Mouse (Mus musculus) megakaryocyte progenitor cell, adult 5-6 weeks (primary cell): Measurements from ENCODE around the gene Krt36. TPM values are rescaled to one million over a fixed set of nuclear protein-coding genes. Genes with fewer than 3 reads are reported as not detected.

Experiments
- ATAC-seq: replicated peaks from 2 replicates; pipeline ENCODE4 v1.8.0; 2016; ENCODE audit warnings: mild to moderate bottlenecking, moderate TSS enrichment, inconsistent platforms; ENCODE audit not compliant: poor library complexity
- total RNA-seq, 2 experiments: library from RNA; stranded (forward) in 1 of 2; stranded (reverse) in 1 of 2; fragments of 157-497, 149-512 nt in 1 of 2; fragments of 200-1000 nt in 1 of 2; gene quantifications; 2 replicates each; pipeline versions ENCODE4 v1.2.3 to v1.2.4; 2015 to 2017

Gene Krt36
- total RNA-seq, 2 experiments from 2014 or later, result not detected

DNA sequence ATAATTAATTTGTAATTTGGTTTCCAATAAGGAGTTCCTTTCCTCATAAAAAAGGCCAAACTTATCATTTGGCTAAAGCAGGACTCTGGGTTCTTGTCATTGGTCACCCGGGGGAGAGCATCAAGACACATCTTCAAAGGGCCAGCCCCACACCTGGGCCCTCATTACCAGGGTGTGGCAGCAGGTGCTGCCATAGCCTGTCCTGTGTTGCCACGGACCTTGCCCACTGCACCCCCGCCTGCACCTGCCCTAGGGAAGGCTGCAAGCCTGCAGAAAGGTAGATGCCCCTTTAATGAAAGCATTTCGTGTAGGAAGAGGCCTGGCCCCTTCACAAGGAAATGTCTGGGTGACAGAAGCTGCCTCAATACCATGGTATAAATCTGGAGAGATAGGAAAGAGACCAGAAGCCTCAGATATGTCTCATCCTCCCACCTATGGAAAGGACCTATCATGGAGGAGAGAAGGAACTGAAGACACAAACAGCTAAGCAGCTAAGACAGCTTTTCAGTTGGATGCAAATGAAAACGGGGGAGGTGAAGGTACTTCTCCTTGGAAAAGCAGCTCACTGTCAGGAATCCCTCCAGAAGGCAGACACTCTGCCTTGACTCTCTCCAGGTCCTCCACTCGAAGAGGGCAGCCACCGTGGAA lies 16.9 kb downstream of the Krt36 start:
- no peak for ATAC-seq

DNA sequence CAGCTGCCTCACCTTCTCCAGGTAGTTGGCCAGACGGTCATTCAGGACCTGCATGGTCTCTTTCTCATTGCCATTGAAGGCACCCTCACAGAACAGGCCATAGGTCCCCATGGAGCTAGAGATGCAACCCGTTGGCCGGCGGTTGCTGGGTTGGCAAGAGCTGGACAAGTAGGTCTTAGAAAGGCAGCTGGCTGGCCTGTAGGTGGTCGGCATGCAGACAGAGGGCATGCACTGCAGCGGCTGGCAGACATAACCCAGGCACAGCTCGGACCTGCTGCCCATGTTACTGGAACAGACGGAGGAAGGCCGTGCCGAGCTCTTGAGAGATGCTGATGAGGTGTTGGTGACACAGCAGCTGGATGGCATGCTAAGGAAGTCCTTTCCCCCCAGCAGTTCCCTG lies 17.6 kb downstream of the Krt36 start, which contains the start of gene Krt32:
Gene Krt32 (minus strand): TSS at position 366 of the 400 bp plus-strand sequence.
- no peak for ATAC-seq

DNA sequence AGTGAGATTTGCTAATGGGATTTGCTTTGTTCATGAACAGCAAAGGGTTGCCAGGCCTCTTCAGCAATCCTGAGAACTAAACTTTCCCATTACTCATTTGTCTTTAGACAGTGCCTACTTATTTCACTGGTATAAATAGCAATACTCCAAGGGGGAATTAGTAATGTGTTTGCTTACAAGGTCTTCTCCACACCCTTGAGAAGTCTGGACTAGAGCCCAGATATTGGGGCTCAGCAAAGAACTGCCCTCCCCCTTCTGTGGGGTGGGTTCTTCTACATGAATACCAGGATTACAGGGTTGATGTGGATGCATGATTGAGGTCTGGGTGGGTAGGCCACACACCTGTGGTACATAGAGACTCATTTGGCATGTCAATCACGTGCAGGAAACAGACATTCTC lies 31.6 kb downstream of the Krt36 start:
- ATAC-seq, result no peak

DNA sequence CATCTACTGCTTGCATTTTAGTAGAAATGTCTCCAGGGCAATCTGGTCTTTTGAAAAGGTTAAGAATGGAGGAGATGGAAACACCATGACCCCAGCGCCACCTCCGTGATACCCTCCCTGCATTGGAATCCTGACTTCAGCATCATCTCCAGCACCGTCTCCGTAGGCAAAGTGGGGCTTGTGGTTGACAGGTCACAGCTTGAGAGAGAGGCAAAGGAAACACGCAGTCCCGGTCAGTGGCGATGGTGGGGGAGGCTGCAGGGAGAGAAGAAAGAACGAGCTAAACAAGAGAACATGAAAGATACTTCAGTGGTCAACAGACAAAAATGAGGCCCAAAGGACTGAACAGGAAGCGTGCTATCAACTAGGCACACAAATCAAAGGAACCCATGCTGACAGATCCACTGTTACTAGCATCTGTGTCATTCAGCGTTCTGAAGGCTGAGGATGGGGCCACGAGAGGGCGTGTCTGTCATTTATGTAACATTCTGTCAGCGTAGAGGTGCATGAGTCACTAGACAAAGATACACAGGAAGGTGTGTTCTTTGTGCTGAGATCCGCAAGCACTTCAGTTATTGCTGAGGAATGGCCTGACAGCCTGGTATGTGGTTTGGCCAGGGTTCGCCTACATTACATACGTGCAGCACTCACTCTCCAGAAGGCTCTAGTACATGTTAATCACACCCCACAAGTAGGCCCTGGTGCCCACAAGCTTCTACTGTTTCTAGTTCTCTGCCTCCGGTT lies 38.0 kb downstream of the Krt36 start:
- ATAC-seq, result no peak

GRCm38 (mm10) chr11:100066236-100067010 lies 39.0 kb downstream of the Krt36 start:
- no peak for ATAC-seq

DNA sequence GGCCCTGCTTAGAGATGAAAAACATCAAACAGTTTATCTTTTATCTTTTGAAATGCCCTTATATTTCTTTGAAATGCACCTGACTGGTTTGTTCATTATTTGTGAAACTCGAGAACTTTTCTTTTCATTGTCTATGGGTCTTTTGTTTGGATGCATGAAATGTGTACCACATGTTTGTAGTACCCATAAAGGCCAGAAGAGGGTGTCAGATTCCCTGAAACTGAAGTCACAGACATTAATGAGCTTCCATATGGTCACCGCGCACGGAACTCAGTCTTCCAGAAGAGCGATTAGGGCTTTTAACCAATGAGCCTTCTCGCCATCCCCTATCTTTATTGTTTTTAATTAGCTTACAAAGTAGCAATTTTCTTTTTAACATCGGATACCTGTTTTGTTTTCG lies 46.6 kb downstream of the Krt36 start:
- ATAC-seq, result no peak

DNA sequence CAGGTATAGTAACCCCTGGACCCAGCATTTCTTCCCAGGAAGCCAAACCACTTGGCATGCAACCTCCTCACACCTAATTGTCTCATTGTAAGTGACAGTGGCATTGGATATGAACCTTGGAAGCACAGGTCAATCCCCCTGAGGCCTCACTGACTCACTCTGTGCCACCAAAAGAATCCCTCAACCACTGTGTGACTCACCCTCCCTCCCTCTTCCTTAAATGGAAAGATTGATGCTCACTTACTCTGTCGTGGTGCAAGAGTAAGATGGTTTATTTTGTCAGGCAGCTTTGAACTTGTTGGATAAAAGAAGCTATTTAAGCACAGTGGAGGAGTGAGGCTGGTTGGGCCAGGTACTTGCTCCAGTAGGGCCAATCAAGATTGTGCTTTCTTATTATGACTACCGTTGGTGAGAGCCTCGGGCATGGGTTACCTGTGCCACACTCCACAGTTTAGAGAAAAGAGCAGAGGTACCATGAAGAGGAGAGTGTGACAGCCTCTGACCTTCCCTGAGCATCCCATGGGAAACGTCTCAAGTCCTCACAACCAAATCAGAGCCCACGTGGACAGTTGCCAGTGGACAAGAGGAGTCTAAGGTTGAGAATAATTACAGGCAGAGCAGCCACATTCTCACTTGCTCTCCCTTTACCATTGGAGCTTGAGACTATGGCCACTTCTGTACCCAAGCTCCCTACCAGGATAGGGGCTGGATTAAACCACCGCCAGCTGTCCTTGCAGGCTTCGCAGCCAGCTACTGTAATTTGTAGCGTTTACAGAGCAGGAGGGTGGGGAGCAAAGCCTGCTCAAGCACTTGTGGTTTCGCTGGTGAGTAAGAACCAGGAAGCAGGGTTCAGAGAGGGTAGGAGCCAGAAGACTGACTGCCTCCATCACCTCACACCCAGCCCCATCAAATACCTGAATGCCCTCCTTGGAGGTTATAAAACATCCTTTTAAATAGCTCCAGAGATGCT lies 49.5 kb downstream of the Krt36 start:
- no peak for ATAC-seq

Other genes with a start within 250 kb of the Krt36 start
- gene Gm11568, start 247.7 kb downstream of the Krt36 start, total RNA-seq (2015), result not detected in 2 replicates
- not detected in 2 replicates for gene Gm11568, start 247.7 kb downstream of the Krt36 start, total RNA-seq (2017)
- not detected in 2 replicates for gene Gm11559, start 241.2 kb downstream of the Krt36 start, total RNA-seq (2015)
- not detected in 2 replicates for gene Gm11559, start 241.2 kb downstream of the Krt36 start, total RNA-seq (2017)
- not detected in 2 replicates for gene Krtap9-1, start 232.2 kb downstream of the Krt36 start, total RNA-seq (2015)
- gene Krtap9-1, start 232.2 kb downstream of the Krt36 start, total RNA-seq (2017), result not detected in 2 replicates
- gene Gm11567, start 226.4 kb downstream of the Krt36 start, total RNA-seq (2015), result not detected in 2 replicates
- not detected in 2 replicates for gene Gm11567, start 226.4 kb downstream of the Krt36 start, total RNA-seq (2017)
- not detected in 2 replicates for gene Krtap31-1, start 197.7 kb downstream of the Krt36 start, total RNA-seq (2015)
- gene Krtap31-1, start 197.7 kb downstream of the Krt36 start, total RNA-seq (2017), result not detected in 2 replicates
- not detected in 2 replicates for gene Gm11565, start 190.9 kb downstream of the Krt36 start, total RNA-seq (2015)
- gene Gm11565, start 190.9 kb downstream of the Krt36 start, total RNA-seq (2017), result not detected in 2 replicates
- not detected in 2 replicates for gene Krtap31-2, start 169.3 kb downstream of the Krt36 start, total RNA-seq (2015)
- not detected in 2 replicates for gene Krtap31-2, start 169.3 kb downstream of the Krt36 start, total RNA-seq (2017)
- gene Krtap9-5, start 157.2 kb downstream of the Krt36 start, total RNA-seq (2015), result not detected in 2 replicates
- gene Krtap9-5, start 157.2 kb downstream of the Krt36 start, total RNA-seq (2017), result not detected in 2 replicates
- not detected in 2 replicates for gene Krtap29-1, start 126.6 kb downstream of the Krt36 start, total RNA-seq (2015)
- not detected in 2 replicates for gene Krtap29-1, start 126.6 kb downstream of the Krt36 start, total RNA-seq (2017)
- not detected in 2 replicates for gene Krtap16-1, start 119.0 kb downstream of the Krt36 start, total RNA-seq (2015)
- gene Krtap16-1, start 119.0 kb downstream of the Krt36 start, total RNA-seq (2017), result not detected in 2 replicates
- not detected in 2 replicates for gene Krtap17-1, start 111.6 kb downstream of the Krt36 start, total RNA-seq (2015)
- gene Krtap17-1, start 111.6 kb downstream of the Krt36 start, total RNA-seq (2017), result not detected in 2 replicates
- gene Krt33a, start 89.4 kb downstream of the Krt36 start, total RNA-seq (2015), result not detected in 2 replicates
- not detected in 2 replicates for gene Krt33a, start 89.4 kb downstream of the Krt36 start, total RNA-seq (2017)
- gene Krt33b, start 75.8 kb downstream of the Krt36 start, total RNA-seq (2015), result not detected in 2 replicates
- not detected in 2 replicates for gene Krt33b, start 75.8 kb downstream of the Krt36 start, total RNA-seq (2017)
- not detected in 2 replicates for gene Krt34, start 64.1 kb downstream of the Krt36 start, total RNA-seq (2015)
- not detected in 2 replicates for gene Krt34, start 64.1 kb downstream of the Krt36 start, total RNA-seq (2017)
- gene Krt31, start 55.1 kb downstream of the Krt36 start, total RNA-seq (2015), result not detected in 2 replicates
- gene Krt31, start 55.1 kb downstream of the Krt36 start, total RNA-seq (2017), result not detected in 2 replicates
- not detected in 2 replicates for gene Krt32, start 17.4 kb downstream of the Krt36 start, total RNA-seq (2015)
- not detected in 2 replicates for gene Krt32, start 17.4 kb downstream of the Krt36 start, total RNA-seq (2017)
- gene Krt35, start 9.4 kb downstream of the Krt36 start, total RNA-seq (2015), result not detected in 2 replicates
- not detected in 2 replicates for gene Krt35, start 9.4 kb downstream of the Krt36 start, total RNA-seq (2017)
- gene Krt13, start 15.9 kb upstream of the Krt36 start, total RNA-seq (2015), result not detected in 2 replicates
- gene Krt13, start 15.9 kb upstream of the Krt36 start, total RNA-seq (2017), result not detected in 2 replicates
- gene Krt15, start 30.3 kb upstream of the Krt36 start, total RNA-seq (2015), result not detected in 2 replicates
- gene Krt15, start 30.3 kb upstream of the Krt36 start, total RNA-seq (2017), result not detected in 2 replicates
- not detected in 2 replicates for gene Krt19, start 43.0 kb upstream of the Krt36 start, total RNA-seq (2015)
- gene Krt19, start 43.0 kb upstream of the Krt36 start, total RNA-seq (2017), result not detected in 2 replicates
- gene Krt9, start 87.6 kb upstream of the Krt36 start, total RNA-seq (2015), result not detected in 2 replicates
- gene Krt9, start 87.6 kb upstream of the Krt36 start, total RNA-seq (2017), result not detected in 2 replicates
- gene Krt14, start 101.9 kb upstream of the Krt36 start, total RNA-seq (2015), result not detected in 2 replicates
- gene Krt14, start 101.9 kb upstream of the Krt36 start, total RNA-seq (2017), result not detected in 2 replicates
- not detected in 2 replicates for gene Krt16, start 143.3 kb upstream of the Krt36 start, total RNA-seq (2015)
- not detected in 2 replicates for gene Krt16, start 143.3 kb upstream of the Krt36 start, total RNA-seq (2017)
- gene Krt17, start 155.4 kb upstream of the Krt36 start, total RNA-seq (2015), result not detected in 2 replicates
- gene Krt17, start 155.4 kb upstream of the Krt36 start, total RNA-seq (2017), result not detected in 2 replicates
- gene Krt42, start 164.2 kb upstream of the Krt36 start, total RNA-seq (2015), result not detected in 2 replicates
- not detected in 2 replicates for gene Krt42, start 164.2 kb upstream of the Krt36 start, total RNA-seq (2017)
- 1,262 and 1,322 TPM in 2 replicates for gene Eif1, start 214.3 kb upstream of the Krt36 start, total RNA-seq (2015)
- gene Eif1, start 214.3 kb upstream of the Krt36 start, total RNA-seq (2017), result 95.6 and 142 TPM in 2 replicates
- gene Gast, start 228.8 kb upstream of the Krt36 start, total RNA-seq (2015), result not detected in 2 replicates
- gene Gast, start 228.8 kb upstream of the Krt36 start, total RNA-seq (2017), result not detected in 2 replicates